In genomic region chr19:37057161-37057905, GRCm38 (mm10) we compare ENCODE assay signal across 27 mouse cellular contexts.
DNase-seq lines count a peak whose midpoint lies in the region; ATAC-seq and TF ChIP-seq lines count a peak whose summit lies in the region.
"Had no signal": no experiment of that assay in that cellular context is flagged by ENCODE, and none has a peak within 500 bp of the region (broad histone marks: within the 10 kb centered on the region; RNA-seq: fewer than 3 reads in every experiment).

No protein-coding gene starts in this region.

- no peak overlapping the region for H3K4me2 ChIP-seq in midbrain, embryonic 11.5 days
- H3K4me2 ChIP-seq: heart, embryonic 13.5 days; hindbrain, embryonic 14.5 days; kidney, embryonic 15.5 days; midbrain, embryonic 13.5 days had no signal

- H3K36me3 ChIP-seq in midbrain, embryonic 11.5 days (ENCODE audit: control insufficient read depth, insufficient read depth, low read length): no peaks in the 10 kb centered on the region
- H3K36me3 ChIP-seq: forebrain, embryonic 10.5 days; kidney, embryonic 15.5 days; midbrain, embryonic 13.5 days had no signal

- 75% methylated on average over 8 of the region's 8 CpGs for WGBS in midbrain, embryonic 11.5 days

- no peak for ATAC-seq in midbrain, embryonic 11.5 days (ENCODE audit: low FRiP score)
- ATAC-seq: activated CD4-positive, CD25-positive, alpha-beta regulatory T cell, adult 4 months; forebrain, embryonic 16.5 days; intestine, postnatal 0 days; midbrain, embryonic 13.5 days had no signal

- H3K9ac ChIP-seq in midbrain, embryonic 11.5 days (ENCODE audit: low read length): no peak overlapping the region
- H3K9ac ChIP-seq: heart, embryonic 13.5 days; hindbrain, embryonic 14.5 days; kidney, embryonic 15.5 days; liver, embryonic 14.5 days; midbrain, embryonic 13.5 days had no signal

- no peaks in the 10 kb centered on the region for H3K27me3 ChIP-seq in midbrain, embryonic 11.5 days (ENCODE audit: control insufficient read depth, insufficient read depth, low read length)
- H3K27me3 ChIP-seq: heart, embryonic 13.5 days; kidney, embryonic 15.5 days; midbrain, embryonic 13.5 days had no signal

- H3K4me3 ChIP-seq in left cerebral cortex, adult 2 months: no peak overlapping the region
- H3K4me3 ChIP-seq in embryonic fibroblast, embryonic 13.5 days (ENCODE audit: insufficient read depth, low read length): no peak overlapping the region
- no peak overlapping the region for H3K4me3 ChIP-seq in midbrain, embryonic 11.5 days (ENCODE audit: low read depth, low read length)
- H3K4me3 ChIP-seq: forebrain, embryonic 10.5 days; heart, embryonic 13.5 days; kidney, embryonic 15.5 days; layer of hippocampus, adult 2 months; midbrain, embryonic 13.5 days had no signal

- DNase-seq in left cerebral cortex, adult 2 months (ENCODE audit: extremely low spot score in 1 of 2, low spot score in 2 of 2): no peak
- DNase-seq in left cerebral cortex, adult 11 months (ENCODE audit: low spot score): no peak
- DNase-seq in NIH3T3 (ENCODE audit: low read depth): peak; percentile 64
- DNase-seq in midbrain, embryonic 11.5 days (ENCODE audit: low spot score, missing footprints): no peak
- DNase-seq in kidney, adult 18-20 months: no peak
- no peak for DNase-seq in left cerebral cortex, postnatal 14 days (ENCODE audit: low spot score in 2 of 2)
- DNase-seq: adrenal gland, postnatal 10 days; cerebellum, adult 11-12 months; cerebellum, postnatal 10 days; gastrocnemius, postnatal 36 days; heart, postnatal 10 days; kidney, postnatal 36 days; liver; lung, adult 2 months; lung, postnatal 10 days; thymus, postnatal 4 days had no signal

- H3K4me1 ChIP-seq in embryonic fibroblast, embryonic 13.5 days (ENCODE audit: control insufficient read depth, insufficient read depth, low read length): peaks cover 8% of the 10 kb centered on the region
- no peaks in the 10 kb centered on the region for H3K4me1 ChIP-seq in midbrain, embryonic 11.5 days (ENCODE audit: control insufficient read depth, insufficient read depth, low read length)
- H3K4me1 ChIP-seq: forebrain, embryonic 10.5 days; kidney, embryonic 15.5 days; midbrain, embryonic 13.5 days had no signal

- intact Hi-C loops in left cerebral cortex, adult 2 months (cut with DNase I): loop anchor here (5.0 kb wide), 1 partner anchor 115 kb away; no protein-coding TSS in a partner anchor
- intact Hi-C loops in left cerebral cortex, postnatal 14 days (cut with DNase I): no loop called here

- H3K27ac ChIP-seq in left cerebral cortex, adult 2 months: peak overlapping the region; percentile 63
- peak overlapping the region; percentile 58; the same call in 1 of the 2 replicates for H3K27ac ChIP-seq in embryonic fibroblast, embryonic 13.5 days (ENCODE audit: insufficient read depth, low read length)
- H3K27ac ChIP-seq in midbrain, embryonic 11.5 days (ENCODE audit: low read depth, low read length): no peak overlapping the region
- H3K27ac ChIP-seq: forebrain, embryonic 10.5 days; heart, embryonic 13.5 days; hindbrain, embryonic 14.5 days; kidney, embryonic 15.5 days; liver, embryonic 14.5 days; midbrain, embryonic 13.5 days had no signal

- no peak for TF ChIP-seq CTCF in left cerebral cortex, adult 2 months (IDR thresholded peaks at IDR 0.05)
- no peak for TF ChIP-seq CTCF in embryonic fibroblast, embryonic 13.5 days (IDR thresholded peaks at IDR 0.05; ENCODE audit: borderline replicate concordance, insufficient read depth, low read length)

- H3K9me3 ChIP-seq in midbrain, embryonic 11.5 days (ENCODE audit: control insufficient read depth, low read length): no peaks in the 10 kb centered on the region
- H3K9me3 ChIP-seq: forebrain, embryonic 10.5 days; heart, embryonic 13.5 days; kidney, embryonic 15.5 days; midbrain, embryonic 13.5 days had no signal

- TF ChIP-seq POLR2A in embryonic fibroblast, embryonic 13.5 days (IDR thresholded peaks at IDR 0.05; ENCODE audit: low read depth, low read length): no peak
